ENCODE assay signal across 28 mouse cellular contexts in the genomic region with DNA sequence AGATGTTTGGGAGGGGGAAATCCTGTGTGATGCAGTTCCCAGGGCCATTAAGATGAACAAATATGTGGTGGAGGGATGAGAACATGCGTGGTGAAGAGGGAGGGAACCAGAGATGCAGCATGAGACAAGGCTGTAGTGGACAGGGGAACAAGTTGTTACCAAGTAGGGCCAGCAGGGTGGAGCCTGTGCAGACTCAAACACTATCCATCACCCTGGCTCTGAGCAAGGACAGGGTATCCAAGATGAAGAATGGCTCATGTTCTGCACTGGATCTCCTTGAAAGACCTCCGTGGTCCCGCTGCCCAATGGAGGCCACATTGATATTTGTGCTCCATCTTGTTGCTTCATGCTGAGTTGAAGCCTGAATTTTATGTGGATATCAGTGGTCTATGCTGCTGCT. TPM values are rescaled to one million over a fixed set of nuclear protein-coding genes. Genes with fewer than 3 reads are reported as not detected.
"Had no signal": no experiment of that assay in that cellular context is flagged by ENCODE, and none has a peak within 500 bp of the region (broad histone marks: within the 10 kb centered on the region; RNA-seq: fewer than 3 reads in every experiment).

No protein-coding gene starts in this region.

- H3K36me3 ChIP-seq: heart, embryonic 13.5 days; heart, embryonic 15.5 days; hindbrain, embryonic 10.5 days; hindbrain, embryonic 12.5 days; intestine, embryonic 15.5 days; limb, embryonic 10.5 days; limb, embryonic 12.5 days; liver, embryonic 13.5 days; liver, embryonic 15.5 days had no signal

- H3K27ac ChIP-seq: heart, embryonic 13.5 days; heart, embryonic 15.5 days; hindbrain, embryonic 10.5 days; hindbrain, embryonic 12.5 days; hindbrain, embryonic 14.5 days; intestine, embryonic 15.5 days; layer of hippocampus, adult 2 months; left cerebral cortex, adult 2 months; limb, embryonic 10.5 days; limb, embryonic 12.5 days; liver, embryonic 13.5 days; liver, embryonic 15.5 days had no signal

- H3K27me3 ChIP-seq: heart, embryonic 13.5 days; heart, embryonic 15.5 days; hindbrain, embryonic 12.5 days; intestine, embryonic 15.5 days; limb, embryonic 12.5 days; liver, embryonic 13.5 days; liver, embryonic 15.5 days had no signal

- H3K9me3 ChIP-seq: heart, embryonic 15.5 days had no signal

- H3K4me1 ChIP-seq: heart, embryonic 13.5 days; heart, embryonic 15.5 days; hindbrain, embryonic 10.5 days; hindbrain, embryonic 12.5 days; intestine, embryonic 15.5 days; limb, embryonic 10.5 days; limb, embryonic 12.5 days; liver, embryonic 13.5 days; liver, embryonic 15.5 days had no signal

- H3K4me3 ChIP-seq: heart, embryonic 13.5 days; heart, embryonic 15.5 days; hindbrain, embryonic 10.5 days; hindbrain, embryonic 12.5 days; intestine, embryonic 15.5 days; layer of hippocampus, adult 2 months; left cerebral cortex, adult 2 months; limb, embryonic 10.5 days; limb, embryonic 12.5 days; liver, embryonic 13.5 days; liver, embryonic 15.5 days had no signal

- DNase-seq: gastrocnemius, postnatal 25 days; heart, postnatal 4 days; kidney, adult 18-20 months; kidney, adult 8-10 months; kidney, postnatal 10 days; kidney, postnatal 25 days; kidney, postnatal 4 days; liver; liver, embryonic 13.5 days had no signal

RNA-seq across cellular contexts. Expression of a gene that starts 24.5 kb away (rescaled TPM):
- total RNA-seq: gastrocnemius, adult 8-10 months; gastrocnemius, postnatal 25 days; granulocyte monocyte progenitor cell, adult 5-6 weeks had no signal
- polyA plus RNA-seq: heart, embryonic 11.5 days; heart, postnatal 0 days; inflammation-experienced regulatory T-cells, adult 6 months; intestine, postnatal 0 days had no signal

RNA-seq across cellular contexts. Expression of a gene that starts 45.8 kb away (rescaled TPM):
- total RNA-seq: layer of hippocampus, postnatal 10 days had no signal
- polyA plus RNA-seq: kidney, embryonic 14.5 days had no signal
